Mouse (Mus musculus): Measurements from ENCODE around the gene Adh5.

Gene Adh5

GRCm38 (mm10) chr3:138442612-138443464 is at the start of gene Adh5:
Adh5 (plus strand) TSS chr3:138443093.
- peak; percentile 96 for DNase-seq (ENCODE audit: low spot score)

GRCm38 (mm10) chr3:138404872-138405271 is 38.0 kb upstream of the Adh5 start:
- DNase-seq (ENCODE audit: low spot score) = no peak

GRCm38 (mm10) chr3:138405341-138405740 is 37.6 kb upstream of the Adh5 start:
- DNase-seq (ENCODE audit: low spot score) = no peak

- DNase-seq (ENCODE audit: low spot score) = no peak
Observed at GRCm38 (mm10) chr3:138405840-138406239, 37.1 kb upstream of the Adh5 start.

- DNase-seq (ENCODE audit: low spot score) = no peak
Observed at GRCm38 (mm10) chr3:138407920-138408319, 35.0 kb upstream of the Adh5 start.

- DNase-seq (ENCODE audit: low spot score) = no peak
Observed at GRCm38 (mm10) chr3:138409585-138409984, 33.3 kb upstream of the Adh5 start.

GRCm38 (mm10) chr3:138410211-138410610 is 32.7 kb upstream of the Adh5 start:
- DNase-seq (ENCODE audit: low spot score) = no peak

GRCm38 (mm10) chr3:138415121-138415690 is 27.7 kb upstream of the Adh5 start, which contains the start of gene Adh4:
Adh4 (plus strand) TSS chr3:138415466.
- DNase-seq (ENCODE audit: low spot score) = no peak

- no peak for DNase-seq (ENCODE audit: low spot score)
Observed at GRCm38 (mm10) chr3:138419369-138419768, 23.5 kb upstream of the Adh5 start.

GRCm38 (mm10) chr3:138420385-138420784 is 22.5 kb upstream of the Adh5 start:
- no peak for DNase-seq (ENCODE audit: low spot score)

GRCm38 (mm10) chr3:138423664-138424063 is 19.2 kb upstream of the Adh5 start:
- no peak for DNase-seq (ENCODE audit: low spot score)

- no peak for DNase-seq (ENCODE audit: low spot score)
Observed at GRCm38 (mm10) chr3:138424247-138424646, 18.6 kb upstream of the Adh5 start.

GRCm38 (mm10) chr3:138430360-138430976 is 12.4 kb upstream of the Adh5 start:
- DNase-seq (ENCODE audit: low spot score) = no peak

GRCm38 (mm10) chr3:138431835-138432234 is 11.1 kb upstream of the Adh5 start:
- no peak for DNase-seq (ENCODE audit: low spot score)

GRCm38 (mm10) chr3:138438716-138439115 is 4.2 kb upstream of the Adh5 start:
- DNase-seq (ENCODE audit: low spot score) = no peak

GRCm38 (mm10) chr3:138442203-138442602 is 690 bp upstream of the Adh5 start:
- no peak for DNase-seq (ENCODE audit: low spot score)

- no peak for DNase-seq (ENCODE audit: low spot score)
Observed at GRCm38 (mm10) chr3:138443465-138443771, 525 bp downstream of the Adh5 start.

GRCm38 (mm10) chr3:138448077-138448860 is 5.4 kb downstream of the Adh5 start:
- DNase-seq (ENCODE audit: low spot score) = no peak

GRCm38 (mm10) chr3:138452169-138452568 is 9.3 kb downstream of the Adh5 start:
- no peak for DNase-seq (ENCODE audit: low spot score)

GRCm38 (mm10) chr3:138454234-138454633 is 11.3 kb downstream of the Adh5 start:
- no peak for DNase-seq (ENCODE audit: low spot score)

- DNase-seq (ENCODE audit: low spot score) = no peak
Observed at GRCm38 (mm10) chr3:138454711-138455435, 12.0 kb downstream of the Adh5 start.

- no peak for DNase-seq (ENCODE audit: low spot score)
Observed at GRCm38 (mm10) chr3:138458441-138458840, 15.5 kb downstream of the Adh5 start.
